Mouse (Mus musculus) lung, embryonic 14.5 days (tissue): ENCODE data around the gene Shank3. TPM values are rescaled to one million over a fixed set of nuclear protein-coding genes. Genes with fewer than 3 reads are reported as not detected.

Source experiments
- ATAC-seq: fragments of 200-750 bp; cut with Nextera tagmentation; 2 replicates; pipeline ENCODE4 v1.8.0; 2017; ENCODE audit warnings: mild to moderate bottlenecking, moderate TSS enrichment, moderate library complexity; ENCODE audit not compliant: insufficient read depth
- DNase-seq: peaks from one replicate; pipeline ENCODE4 v3.0.0-alpha.2; 2015
- H3K27ac ChIP-seq: fragments of 300-500 bp; sonication (generic); 2 replicates; pipeline ENCODE4 v1.5.1; 2014; ENCODE audit warnings: low read depth, mild to moderate bottlenecking, moderate library complexity
- H3K27me3 ChIP-seq: fragments of 300-500 bp; sonication (generic); 2 replicates; pipeline ENCODE4 v1.6.1; 2014; ENCODE audit warnings: low read length, control low read depth; ENCODE audit not compliant: insufficient read depth
- H3K36me3 ChIP-seq: fragments of 300-500 bp; sonication (generic); 2 replicates; pipeline ENCODE4 v1.6.1; 2014; ENCODE audit warnings: control low read depth; ENCODE audit not compliant: insufficient read depth
- H3K4me1 ChIP-seq: fragments of 300-500 bp; sonication (generic); 2 replicates; pipeline ENCODE4 v1.6.1; 2014; ENCODE audit warnings: antibody characterized with exemption, control low read depth; ENCODE audit not compliant: insufficient read depth
- H3K4me2 ChIP-seq: fragments of 300-500 bp; sonication (generic); 2 replicates; pipeline ENCODE4 v1.6.1; 2014; ENCODE audit warnings: mild to moderate bottlenecking
- H3K4me3 ChIP-seq: fragments of 300-500 bp; sonication (generic); 2 replicates; pipeline ENCODE4 v1.5.1; 2014; ENCODE audit warnings: low read depth, low read length
- H3K9ac ChIP-seq: fragments of 300-500 bp; sonication (generic); 2 replicates; pipeline ENCODE4 v1.6.1; 2014
- H3K9me3 ChIP-seq: fragments of 300-500 bp; sonication (generic); 2 replicates; pipeline ENCODE4 v1.6.1; 2016; ENCODE audit warnings: low read depth, low read length, control low read depth
- CTCF ChIP-seq: IDR thresholded peaks from 2 replicates; pipeline ENCODE4 v1.5.1; 2016; ENCODE audit warnings: antibody characterized with exemption, low read depth
- WGBS: fragments of 180-500 bp; shearing (Covaris S2); extraction: QIAGEN DNeasy Blood & Tissue Kit; methylation state at CpG from one replicate; pipeline ENCODE4 v1.1.7; 2014; 5-methylcytosine and 5-hydroxymethylcytosine counted together
- polyA plus RNA-seq: library from polyadenylated mRNA; unstranded; fragments of >200 nt; fragmentation: Nextera tagmentation; extraction: Ambion mirVana; gene quantifications from 2 replicates; pipeline ENCODE4 v1.2.1, GENCODE M21; 2014

Shank3 gene
- polyA plus RNA-seq, 1 experiment from 2014 or later: 3.9 TPM

GRCm38 (mm10) chr15:89477091-89477491 lies 22.3 kb upstream of the Shank3 start, which contains the start of gene Arsa:
Gene Arsa, minus strand, starts transcription at chr15:89477425.
- DNase-seq (peak; percentile 41), ATAC-seq (no peak)
- Histone ChIP-seq H3K9ac (peak within 1 kb of the TSS; percentile 55), H3K4me3 (peak within 1 kb of the TSS; percentile 57), H3K9me3 (no peaks in the 10 kb centered on the region), H3K4me1 (no peaks in the 10 kb centered on the region), H3K4me2 (peak within 1 kb of the TSS; percentile 84), H3K36me3 (no peaks in the 10 kb centered on the region), H3K27ac (peak within 1 kb of the TSS; percentile 72; the same call in 1 of the 2 replicates), H3K27me3 (no peaks in the 10 kb centered on the region)
- 25% methylated on average over 9 of the region's 9 CpGs for WGBS
- no peak for TF ChIP-seq CTCF

- no peak overlapping the region for H3K4me2 ChIP-seq
- no peaks in the 10 kb centered on the region for H3K4me1 ChIP-seq
- H3K36me3 ChIP-seq: no peaks in the 10 kb centered on the region
- no peaks in the 10 kb centered on the region for H3K27me3 ChIP-seq
- H3K9ac ChIP-seq: no peak overlapping the region
- no peak overlapping the region for H3K4me3 ChIP-seq
- H3K27ac ChIP-seq: no peak overlapping the region
- DNase-seq: peak; percentile 36
- no peak for ATAC-seq
- 51% methylated on average over 8 of the region's 8 CpGs for WGBS
- no peak for TF ChIP-seq CTCF
- H3K9me3 ChIP-seq: no peaks in the 10 kb centered on the region
These were observed 21.6 kb upstream of the Shank3 start for GRCm38 (mm10) chr15:89477806-89478205.

- H3K27ac ChIP-seq: no peak overlapping the region
- no peak overlapping the region for H3K9ac ChIP-seq
- no peaks in the 10 kb centered on the region for H3K9me3 ChIP-seq
- ATAC-seq: no peak
- H3K4me3 ChIP-seq: no peak overlapping the region
- no peaks in the 10 kb centered on the region for H3K27me3 ChIP-seq
- no peaks in the 10 kb centered on the region for H3K36me3 ChIP-seq
- no peak overlapping the region for H3K4me2 ChIP-seq
- WGBS: 68% methylated on average over 3 of the region's 3 CpGs
- DNase-seq: no peak
- no peak for TF ChIP-seq CTCF
- no peaks in the 10 kb centered on the region for H3K4me1 ChIP-seq
These were observed 20.8 kb upstream of the Shank3 start for GRCm38 (mm10) chr15:89478622-89479021.

- ATAC-seq (no peak), DNase-seq (peak; percentile 44)
- H3K9me3 ChIP-seq: no peaks in the 10 kb centered on the region
- no peak overlapping the region for H3K4me2 ChIP-seq
- no peaks in the 10 kb centered on the region for H3K27me3 ChIP-seq
- H3K27ac ChIP-seq: peak overlapping the region; percentile 39; the same call in 1 of the 2 replicates
- no peaks in the 10 kb centered on the region for H3K4me1 ChIP-seq
- 65% methylated on average over 8 of the region's 8 CpGs for WGBS
- H3K4me3 ChIP-seq: no peak overlapping the region
- TF ChIP-seq CTCF: no peak
- no peak overlapping the region for H3K9ac ChIP-seq
- no peaks in the 10 kb centered on the region for H3K36me3 ChIP-seq
These were observed 18.8 kb upstream of the Shank3 start for GRCm38 (mm10) chr15:89480584-89480983.

- Histone ChIP-seq H3K27me3 (no peaks in the 10 kb centered on the region), H3K4me3 (no peak overlapping the region), H3K9ac (no peak overlapping the region), H3K4me1 (no peaks in the 10 kb centered on the region), H3K27ac (no peak overlapping the region), H3K9me3 (no peaks in the 10 kb centered on the region), H3K4me2 (no peak overlapping the region), H3K36me3 (no peaks in the 10 kb centered on the region)
- ATAC-seq (no peak), DNase-seq (no peak)
- WGBS: 64% methylated on average over 12 of the region's 12 CpGs
- TF ChIP-seq CTCF: no peak
These were observed 11.2 kb upstream of the Shank3 start for GRCm38 (mm10) chr15:89488182-89488581.

GRCm38 (mm10) chr15:89488611-89489117 lies 10.8 kb upstream of the Shank3 start:
- WGBS: 33% methylated on average over 14 of the region's 14 CpGs
- DNase-seq (no peak), ATAC-seq (no peak)
- TF ChIP-seq CTCF: no peak
- no peak overlapping the region for H3K4me2 ChIP-seq
- H3K4me3 ChIP-seq: no peak overlapping the region
- no peak overlapping the region for H3K9ac ChIP-seq
- H3K4me1 ChIP-seq: no peaks in the 10 kb centered on the region
- H3K27me3 ChIP-seq: no peaks in the 10 kb centered on the region
- H3K9me3 ChIP-seq: no peaks in the 10 kb centered on the region
- H3K27ac ChIP-seq: no peak overlapping the region
- no peaks in the 10 kb centered on the region for H3K36me3 ChIP-seq

GRCm38 (mm10) chr15:89494970-89495369 lies 4.5 kb upstream of the Shank3 start:
- ATAC-seq (no peak), DNase-seq (peak; percentile 10)
- H3K9me3 ChIP-seq: no peaks in the 10 kb centered on the region
- peaks cover 18% of the 10 kb centered on the region for H3K27me3 ChIP-seq
- H3K9ac ChIP-seq: no peak overlapping the region
- H3K4me1 ChIP-seq: 0 out of 2 replicates have a peak, but pooled peaks cover 3% of the 10 kb centered on the region
- H3K4me3 ChIP-seq: no peak overlapping the region
- H3K4me2 ChIP-seq: no peak overlapping the region
- 70% methylated on average over 4 of the region's 4 CpGs for WGBS
- H3K27ac ChIP-seq: no peak overlapping the region
- TF ChIP-seq CTCF: peak; percentile 48
- no peaks in the 10 kb centered on the region for H3K36me3 ChIP-seq
